Mouse (Mus musculus) left cerebral cortex, postnatal 4 days (tissue): ENCODE measurements at regions not wholly inside any gene's neighbourhood (a gene's known extent, or its start where the extent isn't known, plus 50 kb on each side); places are given as distances from the start of the nearest gene placed in this dataset.
A peak's percentile ranks its signal among the peaks of the same experiment; 100 is the strongest.

Source experiments
- DNase-seq: peaks from one replicate; pipeline ENCODE4 v3.0.0-alpha.2; 2022
- intact Hi-C: fragments of 180-260 bp; cut with DNase I; formaldehyde crosslinking; loops from one replicate; pipeline ENCODE4 v1.15.1; 2025

- intact Hi-C loops, result no loop called here
- no peak for DNase-seq
Observed at GRCm38 (mm10) chr3:6730066-6730465, 109.8 kb upstream of the 1700008P02Rik start.

- DNase-seq, result no peak
- intact Hi-C loops, result no loop called here
Observed at GRCm38 (mm10) chr3:6683679-6684078, 63.4 kb upstream of the 1700008P02Rik start.

- intact Hi-C loops, result no loop called here
- DNase-seq, result no peak
Observed at GRCm38 (mm10) chr3:6681411-6681810, 61.2 kb upstream of the 1700008P02Rik start.

GRCm38 (mm10) chr3:6676382-6676781 is 56.1 kb upstream of the 1700008P02Rik start:
- intact Hi-C loops, result no loop called here
- DNase-seq, result no peak

- intact Hi-C loops, result no loop called here
- peak; percentile 15 for DNase-seq
Observed at GRCm38 (mm10) chr3:6675354-6675753, 55.1 kb upstream of the 1700008P02Rik start.
